Mouse (Mus musculus): ENCODE data around the gene Ttf1.

DNA sequence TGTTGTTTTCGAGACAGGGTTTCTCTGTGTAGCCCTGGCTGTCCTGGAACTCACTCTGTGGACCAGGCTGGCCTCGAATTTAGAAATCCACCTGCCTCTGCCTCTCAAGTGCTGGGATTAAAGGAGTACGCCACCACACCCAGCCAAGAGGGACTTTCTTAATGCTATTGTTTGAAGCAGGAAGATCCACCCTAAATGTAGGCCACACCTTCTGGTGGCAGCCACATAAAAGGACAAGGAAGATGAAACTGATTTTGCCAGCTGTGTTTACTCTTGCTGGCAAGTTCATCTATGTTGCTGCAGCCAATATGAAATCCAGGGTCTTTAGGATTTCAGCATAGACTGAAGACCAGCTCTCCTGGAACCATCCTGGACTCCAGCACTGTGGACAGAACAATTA is 37.4 kb downstream of the Ttf1 start:
- TF ChIP-seq CTCF (IDR thresholded peaks at IDR 0.05; ENCODE audit: extremely low read depth, insufficient read depth, insufficient read length, insufficient replicate concordance) = no peak
- TF ChIP-seq POLR2A (IDR thresholded peaks at IDR 0.05; ENCODE audit: low read depth, low read length) = no peak
